Mouse (Mus musculus): ENCODE data around the gene Iqschfp.

DNA sequence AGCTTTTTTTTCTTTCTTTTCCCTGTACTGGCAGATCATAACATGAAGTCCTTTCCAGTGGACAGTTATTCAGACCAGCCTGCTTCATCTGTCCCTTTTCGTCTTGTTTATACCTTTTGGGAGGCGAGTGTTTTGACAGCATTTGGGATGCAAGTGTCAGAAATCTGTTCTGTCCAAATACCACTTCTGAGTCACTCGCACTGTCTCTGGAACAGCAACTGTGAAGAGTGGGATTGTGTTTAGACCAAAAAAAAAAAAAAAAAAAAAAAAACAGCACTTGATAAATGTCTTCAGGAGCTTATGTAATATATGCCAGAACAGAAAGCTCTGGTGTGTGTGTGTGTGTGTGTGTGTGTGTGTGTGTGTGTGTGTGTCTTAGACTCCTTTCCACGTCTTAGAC lies 678.3 kb downstream of the Iqschfp start:
- no peak for TF ChIP-seq CTCF (IDR thresholded peaks at IDR 0.05)
- TF ChIP-seq EP300 (IDR thresholded peaks at IDR 0.05) = peak; percentile 58

Data from lung, postnatal 0 days (tissue).